Mouse (Mus musculus): ENCODE measurements around the gene Snx29. TPM values are rescaled to one million over a fixed set of nuclear protein-coding genes. Genes with fewer than 3 reads are reported as not detected.

Snx29 gene
- polyA plus RNA-seq, 1 experiment from 2014 or later: 6.9 TPM

DNA sequence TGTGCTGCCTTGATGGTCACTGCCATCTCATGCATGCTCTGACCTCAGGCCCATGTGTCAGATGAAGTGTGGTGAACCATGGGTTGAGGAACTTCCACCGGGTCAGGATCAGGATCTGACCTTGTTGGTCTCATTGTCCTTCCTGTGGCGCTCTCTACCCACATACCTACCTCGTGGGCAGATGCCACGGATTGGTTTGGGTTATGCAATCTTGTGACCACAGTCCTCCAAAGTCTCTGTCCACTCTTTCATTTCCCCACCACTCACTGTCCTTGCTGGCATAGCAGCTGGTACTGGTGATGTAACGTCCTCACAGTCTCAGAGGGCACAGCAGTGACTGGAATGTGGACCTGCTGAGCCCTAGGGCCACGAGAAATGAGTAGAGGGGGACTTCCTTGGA is 343.2 kb downstream of the Snx29 start:
- H3K4me1 ChIP-seq (replicated peaks; ENCODE audit: insufficient read depth, low read length): no peaks in the 10 kb centered on the region
- no peak overlapping the region for H3K4me2 ChIP-seq (ENCODE audit: low read length)
- H3K4me3 ChIP-seq (replicated peaks; ENCODE audit: low read depth, low read length): no peak overlapping the region
- H3K9ac ChIP-seq (ENCODE audit: low read depth, low read length): no peak overlapping the region
- H3K27me3 ChIP-seq (ENCODE audit: insufficient read depth, low read length): no peaks in the 10 kb centered on the region
- ATAC-seq (replicated peaks; ENCODE audit: low FRiP score, low read depth) (no peak), DNase-seq (ENCODE audit: low spot score) (no peak)
- H3K36me3 ChIP-seq (ENCODE audit: insufficient read depth, low read length): no peaks in the 10 kb centered on the region
- no peak for TF ChIP-seq CTCF (IDR thresholded peaks at IDR 0.05; ENCODE audit: low read depth)
- H3K9me3 ChIP-seq (replicated peaks; ENCODE audit: low read length): no peaks in the 10 kb centered on the region
- H3K27ac ChIP-seq: no peak overlapping the region
- 86% methylated on average over 6 of the region's 6 CpGs for WGBS

DNA sequence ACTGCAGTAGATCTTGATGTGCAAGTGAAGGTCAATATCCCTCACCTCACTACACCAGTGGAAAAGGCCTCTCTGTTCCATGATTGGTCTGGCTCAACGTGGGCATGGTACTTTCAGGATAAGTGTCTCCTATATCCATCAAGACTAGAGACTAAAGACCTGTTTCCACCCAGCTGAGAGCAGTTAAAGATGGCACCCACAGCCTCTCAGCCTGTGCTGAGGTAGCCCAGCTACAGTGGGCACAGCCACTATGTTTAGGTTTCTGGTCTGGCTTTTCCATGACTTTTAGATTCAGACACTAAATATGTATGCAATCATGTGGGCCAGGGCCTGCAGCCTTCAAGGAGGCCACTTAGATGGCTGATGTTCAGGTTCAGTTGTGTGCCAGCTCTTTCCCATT is 345.7 kb downstream of the Snx29 start:
- DNase-seq (ENCODE audit: low spot score) (no peak), ATAC-seq (replicated peaks; ENCODE audit: low FRiP score, low read depth) (no peak)
- H3K27me3 ChIP-seq (ENCODE audit: insufficient read depth, low read length): no peaks in the 10 kb centered on the region
- H3K4me1 ChIP-seq (replicated peaks; ENCODE audit: insufficient read depth, low read length): no peaks in the 10 kb centered on the region
- H3K27ac ChIP-seq: no peak overlapping the region
- H3K36me3 ChIP-seq (ENCODE audit: insufficient read depth, low read length): no peaks in the 10 kb centered on the region
- WGBS: 75% methylated on average over 1 of the region's 1 CpGs
- no peaks in the 10 kb centered on the region for H3K9me3 ChIP-seq (replicated peaks; ENCODE audit: low read length)
- H3K4me3 ChIP-seq (replicated peaks; ENCODE audit: low read depth, low read length): no peak overlapping the region
- H3K9ac ChIP-seq (ENCODE audit: low read depth, low read length): no peak overlapping the region
- H3K4me2 ChIP-seq (ENCODE audit: low read length): no peak overlapping the region
- TF ChIP-seq CTCF (IDR thresholded peaks at IDR 0.05; ENCODE audit: low read depth): no peak

DNA sequence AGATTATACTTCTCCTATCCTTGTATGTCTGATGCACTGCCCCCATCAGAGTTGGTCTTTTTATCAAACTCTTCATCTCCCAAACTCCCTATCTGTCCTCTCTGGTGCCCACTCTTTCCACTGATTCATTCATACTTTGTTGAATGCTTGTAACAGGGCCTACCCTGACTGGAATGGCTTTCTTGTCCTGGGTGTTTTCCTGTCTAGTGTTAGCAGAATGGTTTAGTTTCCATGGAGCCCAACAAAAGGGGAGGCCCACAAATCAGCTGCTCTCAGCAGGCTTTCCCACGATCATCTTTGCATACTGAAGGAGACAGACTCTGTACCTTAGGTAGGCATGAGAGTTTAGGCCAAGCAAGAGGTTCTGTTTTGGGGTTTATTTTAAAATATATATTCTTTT is 346.2 kb downstream of the Snx29 start:
- H3K4me3 ChIP-seq (replicated peaks; ENCODE audit: low read depth, low read length): no peak overlapping the region
- no peak for TF ChIP-seq CTCF (IDR thresholded peaks at IDR 0.05; ENCODE audit: low read depth)

DNA sequence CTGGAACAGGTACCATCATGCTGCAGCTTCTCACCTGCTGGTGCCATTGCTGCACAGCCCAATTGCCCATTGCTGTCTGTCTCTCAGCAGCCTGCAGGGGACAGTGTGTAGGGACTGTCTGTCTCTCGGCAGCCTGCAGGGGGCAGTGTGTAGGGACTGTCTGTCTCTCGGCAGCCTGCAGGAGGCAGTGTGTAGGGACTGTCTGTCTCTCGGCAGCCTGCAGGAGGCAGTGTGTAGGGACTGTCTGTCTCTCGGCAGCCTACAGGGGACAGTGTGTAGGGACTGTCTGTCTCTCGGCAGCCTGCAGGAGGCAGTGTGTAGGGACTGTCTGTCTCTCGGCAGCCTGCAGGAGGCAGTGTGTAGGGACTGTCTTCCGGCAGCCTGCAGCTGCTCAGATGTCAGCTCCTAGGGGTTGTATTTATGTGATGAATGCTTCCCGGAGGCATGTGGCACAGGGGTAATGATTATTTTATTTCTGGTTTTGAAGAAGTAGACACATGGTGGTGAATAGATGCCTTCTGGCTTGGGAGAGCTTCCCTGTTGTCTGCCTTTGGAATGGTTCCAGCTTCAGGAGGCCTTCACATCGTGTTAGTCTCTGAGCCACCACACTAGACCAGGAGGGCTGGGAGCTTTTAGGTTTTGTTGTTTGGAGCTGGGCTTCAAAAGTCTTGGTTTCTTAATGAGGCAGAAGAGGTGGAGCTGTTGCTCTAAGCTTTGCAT is 347.7 kb downstream of the Snx29 start:
- H3K9me3 ChIP-seq (replicated peaks; ENCODE audit: low read length): no peaks in the 10 kb centered on the region
- no peak overlapping the region for H3K27ac ChIP-seq
- H3K4me3 ChIP-seq (replicated peaks; ENCODE audit: low read depth, low read length): no peak overlapping the region
- no peaks in the 10 kb centered on the region for H3K36me3 ChIP-seq (ENCODE audit: insufficient read depth, low read length)
- no peaks in the 10 kb centered on the region for H3K27me3 ChIP-seq (ENCODE audit: insufficient read depth, low read length)
- H3K4me1 ChIP-seq (replicated peaks; ENCODE audit: insufficient read depth, low read length): no peaks in the 10 kb centered on the region
- WGBS: 78% methylated on average over 9 of the region's 9 CpGs
- DNase-seq (ENCODE audit: low spot score) (no peak), ATAC-seq (replicated peaks; ENCODE audit: low FRiP score, low read depth) (no peak)
- peak; percentile 68; the same call in 1 of the 2 replicates for TF ChIP-seq CTCF (IDR thresholded peaks at IDR 0.05; ENCODE audit: low read depth)
- H3K9ac ChIP-seq (ENCODE audit: low read depth, low read length): no peak overlapping the region
- no peak overlapping the region for H3K4me2 ChIP-seq (ENCODE audit: low read length)

More for the DNA sequence above, 346.2 kb downstream of the Snx29 start:
- DNase-seq (ENCODE audit: low spot score): no peak
- no peaks in the 10 kb centered on the region for H3K27me3 ChIP-seq (ENCODE audit: insufficient read depth, low read length)
- H3K4me1 ChIP-seq (replicated peaks; ENCODE audit: insufficient read depth, low read length): no peaks in the 10 kb centered on the region
- H3K9ac ChIP-seq (ENCODE audit: low read depth, low read length): no peak overlapping the region
- H3K27ac ChIP-seq: no peak overlapping the region
- ATAC-seq (replicated peaks; ENCODE audit: low FRiP score, low read depth): no peak
- no peaks in the 10 kb centered on the region for H3K36me3 ChIP-seq (ENCODE audit: insufficient read depth, low read length)
- 71% methylated on average over 1 of the region's 1 CpGs for WGBS
- no peak overlapping the region for H3K4me2 ChIP-seq (ENCODE audit: low read length)
- no peaks in the 10 kb centered on the region for H3K9me3 ChIP-seq (replicated peaks; ENCODE audit: low read length)

DNA sequence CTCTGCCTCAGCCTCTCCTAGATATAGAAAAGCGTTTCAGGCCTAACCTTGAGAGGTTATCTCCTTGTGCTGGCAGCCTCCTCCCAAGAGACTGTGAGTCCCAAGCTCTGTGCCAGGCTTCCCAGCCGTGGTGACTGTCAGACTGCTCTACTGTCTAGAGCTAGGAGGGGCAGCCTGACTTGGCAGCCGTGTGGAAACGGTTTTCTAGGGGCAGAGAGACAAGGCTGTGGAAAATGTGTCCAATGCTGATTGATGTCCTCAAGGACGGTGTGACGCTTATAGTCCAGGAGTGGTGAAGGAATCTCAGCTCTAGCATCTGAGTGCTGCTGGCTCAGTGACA is 348.2 kb downstream of the Snx29 start:
- no peak overlapping the region for H3K4me2 ChIP-seq (ENCODE audit: low read length)
- no peaks in the 10 kb centered on the region for H3K4me1 ChIP-seq (replicated peaks; ENCODE audit: insufficient read depth, low read length)
- H3K27me3 ChIP-seq (ENCODE audit: insufficient read depth, low read length): no peaks in the 10 kb centered on the region
- TF ChIP-seq CTCF (IDR thresholded peaks at IDR 0.05; ENCODE audit: low read depth): no peak
- H3K36me3 ChIP-seq (ENCODE audit: insufficient read depth, low read length): no peaks in the 10 kb centered on the region
- H3K4me3 ChIP-seq (replicated peaks; ENCODE audit: low read depth, low read length): no peak overlapping the region
- H3K27ac ChIP-seq: no peak overlapping the region
- DNase-seq (ENCODE audit: low spot score) (no peak), ATAC-seq (replicated peaks; ENCODE audit: low FRiP score, low read depth) (no peak)
- no peak overlapping the region for H3K9ac ChIP-seq (ENCODE audit: low read depth, low read length)
- WGBS: 62% methylated on average over 6 of the region's 6 CpGs
- no peaks in the 10 kb centered on the region for H3K9me3 ChIP-seq (replicated peaks; ENCODE audit: low read length)

DNA sequence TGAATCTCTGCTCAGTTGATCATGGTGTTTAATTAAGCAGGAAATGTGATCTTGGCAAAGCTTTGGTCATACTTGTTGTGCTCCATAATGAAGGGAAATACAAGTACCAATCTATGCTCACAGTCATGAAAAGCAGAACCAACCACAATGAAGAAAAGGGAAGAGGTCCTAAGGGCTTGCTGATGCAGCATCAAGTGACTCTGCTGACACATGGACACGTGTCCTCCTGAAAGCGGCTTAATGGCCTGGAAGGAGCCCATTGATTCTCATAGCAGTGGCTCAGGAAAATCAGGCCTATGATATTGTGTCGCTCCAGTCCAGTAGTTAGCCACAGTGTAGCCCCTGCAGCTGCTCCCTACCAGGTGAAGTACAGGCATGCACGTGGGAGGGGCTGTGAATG is 353.3 kb downstream of the Snx29 start:
- ATAC-seq (replicated peaks; ENCODE audit: low FRiP score, low read depth) (no peak), DNase-seq (ENCODE audit: low spot score) (no peak)
- H3K27me3 ChIP-seq (ENCODE audit: insufficient read depth, low read length): no peaks in the 10 kb centered on the region
- H3K4me2 ChIP-seq (ENCODE audit: low read length): no peak overlapping the region
- WGBS: 46% methylated on average over 4 of the region's 4 CpGs
- no peaks in the 10 kb centered on the region for H3K9me3 ChIP-seq (replicated peaks; ENCODE audit: low read length)
- H3K4me3 ChIP-seq (replicated peaks; ENCODE audit: low read depth, low read length): no peak overlapping the region
- no peak overlapping the region for H3K9ac ChIP-seq (ENCODE audit: low read depth, low read length)
- H3K27ac ChIP-seq: no peak overlapping the region
- no peaks in the 10 kb centered on the region for H3K36me3 ChIP-seq (ENCODE audit: insufficient read depth, low read length)
- no peaks in the 10 kb centered on the region for H3K4me1 ChIP-seq (replicated peaks; ENCODE audit: insufficient read depth, low read length)
- TF ChIP-seq CTCF (IDR thresholded peaks at IDR 0.05; ENCODE audit: low read depth): no peak

DNA sequence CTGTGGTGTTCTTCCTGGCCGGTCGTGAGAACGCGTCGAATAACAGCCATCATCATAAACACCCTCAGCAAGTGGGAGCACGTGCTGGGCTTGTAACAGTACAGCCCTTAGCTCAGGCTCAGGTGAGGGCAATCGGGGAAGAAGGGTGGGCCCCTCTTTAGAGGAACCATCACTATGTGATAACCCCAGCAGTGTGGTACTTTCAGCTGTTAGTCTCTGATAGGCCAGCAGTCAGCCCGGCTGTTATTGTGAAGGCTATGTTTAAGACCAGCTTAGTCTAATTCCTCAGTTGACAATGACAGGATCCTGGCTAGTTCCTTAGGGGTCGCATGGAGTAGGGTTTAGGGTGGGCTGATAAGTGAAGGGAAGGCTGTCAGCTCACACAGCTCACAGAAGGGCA is 362.6 kb downstream of the Snx29 start:
- H3K27ac ChIP-seq: no peak overlapping the region
- no peak overlapping the region for H3K4me3 ChIP-seq (replicated peaks; ENCODE audit: low read depth, low read length)
- H3K4me2 ChIP-seq (ENCODE audit: low read length): no peak overlapping the region
- H3K9ac ChIP-seq (ENCODE audit: low read depth, low read length): no peak overlapping the region
- no peaks in the 10 kb centered on the region for H3K36me3 ChIP-seq (ENCODE audit: insufficient read depth, low read length)
- no peaks in the 10 kb centered on the region for H3K27me3 ChIP-seq (ENCODE audit: insufficient read depth, low read length)
- no peak for ATAC-seq (replicated peaks; ENCODE audit: low FRiP score, low read depth)
- no peaks in the 10 kb centered on the region for H3K4me1 ChIP-seq (replicated peaks; ENCODE audit: insufficient read depth, low read length)
- no peak for DNase-seq (ENCODE audit: low spot score)
- H3K9me3 ChIP-seq (replicated peaks; ENCODE audit: low read length): no peaks in the 10 kb centered on the region
- TF ChIP-seq CTCF (IDR thresholded peaks at IDR 0.05; ENCODE audit: low read depth): no peak
- 86% methylated on average over 9 of the region's 9 CpGs for WGBS

All from kidney, postnatal 0 days (tissue).